Mouse (Mus musculus) left cerebral cortex, postnatal 25 days (tissue): ENCODE results near the gene Ube2ql1. TPM values are rescaled to one million over a fixed set of nuclear protein-coding genes. Genes with fewer than 3 reads are reported as not detected.

Experiments used
- DNase-seq, 2 experiments: peaks; one replicate each; pipeline ENCODE4 v3.0.0; 2022; ENCODE audit warnings: low spot score in 2 of 2, mixed read lengths in 1 of 2
- intact Hi-C: fragments of 180-260 bp; cut with DNase I; formaldehyde crosslinking; loops from one replicate; pipeline ENCODE4 v1.15.1; 2025
- total RNA-seq, 2 experiments: library from RNA; stranded (reverse); gene quantifications; 2 replicates each; pipeline ENCODE4 v1.2.3; 2021

Gene Ube2ql1
- total RNA-seq = 100 to 1,000 TPM; 204 to 227 TPM

GRCm38 (mm10) chr13:69739759-69740135 lies at the start of gene Ube2ql1:
Gene Ube2ql1, minus strand, starts transcription at chr13:69739889.
- intact Hi-C loops = loop anchor here (1.0 to 5.0 kb wide), 6 partner anchors 39 to 843 kb away; no protein-coding TSS in a partner anchor
- DNase-seq = peak; percentile 94 to 96

- intact Hi-C loops = no loop called here
- no peak for DNase-seq
These were observed 49.0 kb upstream of the Ube2ql1 start for GRCm38 (mm10) chr13:69788704-69789103.

GRCm38 (mm10) chr13:69778221-69778620 lies 38.5 kb upstream of the Ube2ql1 start:
- DNase-seq = peak; percentile 78 to 96
- intact Hi-C loops = loop anchor here (1.0 kb wide), 2 partner anchors 17 to 38 kb away; no protein-coding TSS in a partner anchor

GRCm38 (mm10) chr13:69772358-69772757 lies 32.7 kb upstream of the Ube2ql1 start:
- intact Hi-C loops = no loop called here
- no peak for DNase-seq

- peak in 1 of 2 experiments; percentile 34 for DNase-seq
- intact Hi-C loops = no loop called here
These were observed 31.1 kb upstream of the Ube2ql1 start for GRCm38 (mm10) chr13:69770538-69771456.

GRCm38 (mm10) chr13:69768152-69768551 lies 28.5 kb upstream of the Ube2ql1 start:
- DNase-seq = no peak
- intact Hi-C loops = no loop called here

GRCm38 (mm10) chr13:69764646-69765045 lies 25.0 kb upstream of the Ube2ql1 start:
- intact Hi-C loops = no loop called here
- no peak for DNase-seq

- peak; percentile 76 to 97 for DNase-seq
- intact Hi-C loops = loop anchor here (1.0 kb wide), 2 partner anchors 17 to 20 kb away; no protein-coding TSS in a partner anchor
These were observed 21.7 kb upstream of the Ube2ql1 start for GRCm38 (mm10) chr13:69761393-69761792.

- DNase-seq = peak; percentile 39 to 80
- intact Hi-C loops = no loop called here
These were observed 19.3 kb upstream of the Ube2ql1 start for GRCm38 (mm10) chr13:69758979-69759378.

- intact Hi-C loops = no loop called here
- peak in 1 of 2 experiments; percentile 68 for DNase-seq
These were observed 13.2 kb upstream of the Ube2ql1 start for GRCm38 (mm10) chr13:69752875-69753274.

GRCm38 (mm10) chr13:69751510-69751909 lies 11.8 kb upstream of the Ube2ql1 start:
- intact Hi-C loops = no loop called here
- DNase-seq = peak in 1 of 2 experiments; percentile 65

- intact Hi-C loops = no loop called here
- no peak for DNase-seq
These were observed 9.1 kb upstream of the Ube2ql1 start for GRCm38 (mm10) chr13:69748756-69749155.

- peak; percentile 68 to 84 for DNase-seq
These were observed 919 bp upstream of the Ube2ql1 start for GRCm38 (mm10) chr13:69740331-69741285.

GRCm38 (mm10) chr13:69739091-69739758 lies 464 bp downstream of the Ube2ql1 start:
- intact Hi-C loops = loop anchor here (1.0 to 5.0 kb wide), 4 partner anchors 42 to 252 kb away; no protein-coding TSS in a partner anchor
- peak in 1 of 2 experiments; percentile 39 for DNase-seq

More at GRCm38 (mm10) chr13:69740331-69741285, 919 bp upstream of the Ube2ql1 start:
- intact Hi-C loops = loop anchor here (1.0 to 2.0 kb wide), 3 partner anchors 21 to 842 kb away; no protein-coding TSS in a partner anchor

GRCm38 (mm10) chr13:69738461-69738971 lies 1.2 kb downstream of the Ube2ql1 start:
- intact Hi-C loops = loop anchor here (2.0 to 5.0 kb wide), 2 partner anchors 42 to 129 kb away; no protein-coding TSS in a partner anchor
- DNase-seq = peak; percentile 62 to 64

GRCm38 (mm10) chr13:69737444-69738185 lies 2.1 kb downstream of the Ube2ql1 start:
- DNase-seq = no peak
- intact Hi-C loops = loop anchor here (2.0 to 5.0 kb wide), 2 partner anchors 41 to 130 kb away; no protein-coding TSS in a partner anchor

- intact Hi-C loops = no loop called here
- peak in 1 of 2 experiments; percentile 71 for DNase-seq
These were observed 7.1 kb downstream of the Ube2ql1 start for GRCm38 (mm10) chr13:69732636-69733035.

- peak in 1 of 2 experiments; percentile 51 for DNase-seq
- intact Hi-C loops = no loop called here
These were observed 14.3 kb downstream of the Ube2ql1 start for GRCm38 (mm10) chr13:69725376-69725775.
